Mouse (Mus musculus): Measurements from ENCODE around the gene Pop5.
A peak's percentile ranks its signal among the peaks of the same experiment; 100 is the strongest.

Pop5 gene

DNA sequence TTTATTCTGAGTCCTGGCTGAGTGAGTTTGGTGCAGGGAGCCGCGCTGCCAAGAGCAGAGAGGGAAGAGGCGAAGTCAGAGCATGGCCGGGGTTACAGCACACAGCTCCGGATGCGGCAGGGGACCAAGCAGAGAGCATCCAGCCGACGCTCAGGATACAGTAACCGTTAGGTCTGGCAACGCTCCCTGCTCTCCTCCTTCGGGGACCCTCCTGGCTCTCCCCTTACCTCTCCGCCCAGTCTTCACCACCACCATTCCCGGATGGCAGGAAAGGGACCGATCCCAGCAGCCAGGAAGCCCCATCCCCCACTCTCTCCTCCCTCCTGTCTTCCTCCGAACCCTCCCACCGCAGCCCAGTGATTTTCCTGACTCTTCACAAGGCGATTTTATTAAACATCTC lies 20.8 kb upstream of the Pop5 start:
- DNase-seq (ENCODE audit: extremely low spot score, low spot score): peak; percentile 67

- DNase-seq (ENCODE audit: extremely low spot score, low spot score): peak; percentile 43
Measured at GRCm38 (mm10) chr5:115215273-115216185, 20.1 kb upstream of the Pop5 start.

DNA sequence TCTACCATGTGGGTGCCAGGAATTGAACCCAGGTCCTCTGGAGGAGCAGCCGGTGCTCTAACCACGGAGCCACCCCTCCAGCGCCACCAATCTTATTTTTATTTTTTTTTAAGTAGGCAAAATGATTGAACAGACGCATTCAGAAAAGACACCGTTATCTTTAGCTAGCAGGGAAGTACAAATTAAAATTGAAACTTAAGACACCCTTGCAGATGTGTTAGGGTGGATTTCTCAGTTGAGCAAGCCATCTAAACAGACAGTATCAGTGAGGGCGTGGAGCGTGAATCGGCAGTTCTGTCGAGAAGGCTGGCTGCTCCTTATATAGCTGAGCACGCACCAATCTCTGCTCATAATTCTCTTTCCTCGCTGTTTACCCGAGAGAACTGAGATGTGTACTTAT lies 17.6 kb upstream of the Pop5 start:
- no peak for DNase-seq (ENCODE audit: extremely low spot score, low spot score)

DNA sequence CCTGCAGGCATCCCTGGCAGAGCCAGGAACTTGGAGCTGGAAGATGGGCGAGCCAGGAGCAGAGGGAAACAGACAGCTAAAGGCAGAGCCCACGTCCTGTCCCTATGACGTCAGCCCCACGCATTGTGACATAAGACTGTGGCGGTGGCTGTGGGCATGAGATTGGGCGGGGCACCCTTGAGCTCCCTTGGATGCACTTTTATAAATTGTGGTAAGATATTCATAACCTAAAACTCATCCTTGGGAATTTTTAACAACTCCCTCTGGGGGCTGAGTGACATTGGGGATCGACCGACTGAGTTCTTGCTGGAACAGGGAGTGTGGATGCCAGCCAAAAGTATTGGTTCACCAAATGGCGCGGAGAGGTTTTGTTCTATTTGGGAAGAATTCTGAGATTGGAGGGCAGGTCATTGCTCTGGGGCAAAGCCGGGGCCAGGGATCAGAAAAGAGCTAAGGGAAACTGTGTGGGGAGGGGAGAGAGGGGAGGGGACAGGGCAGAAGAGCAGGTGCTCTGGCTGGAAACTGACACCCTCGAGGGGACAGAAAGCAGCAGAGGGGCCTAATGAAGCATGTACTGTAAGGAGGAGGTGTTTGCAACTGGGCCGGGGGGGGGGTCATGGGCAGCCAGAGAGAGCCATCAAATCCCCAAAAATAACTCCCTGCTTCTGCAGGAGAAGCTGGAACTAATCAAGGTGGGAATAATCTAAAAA lies 14.6 kb upstream of the Pop5 start:
- no peak for DNase-seq (ENCODE audit: extremely low spot score, low spot score)

DNA sequence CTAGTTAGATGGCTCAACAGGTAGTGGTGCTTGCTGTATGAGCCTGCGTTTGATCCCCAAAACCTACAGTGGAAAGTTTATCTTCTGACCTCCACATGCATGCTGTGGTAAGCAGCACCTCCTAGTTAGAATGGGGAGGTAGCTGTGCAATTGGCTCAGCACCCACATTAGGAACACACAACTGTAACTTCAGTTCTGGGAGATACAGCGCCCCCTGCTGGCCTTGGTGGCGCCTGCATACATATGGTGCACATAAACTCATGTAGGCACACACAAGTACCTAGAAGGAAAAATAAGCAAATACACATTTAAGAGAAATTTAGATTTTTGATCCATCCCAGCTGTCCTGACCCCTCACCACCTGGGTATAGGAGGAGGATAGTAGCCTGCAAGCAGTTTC lies 13.2 kb upstream of the Pop5 start:
- DNase-seq (ENCODE audit: extremely low spot score, low spot score): no peak

- DNase-seq (ENCODE audit: extremely low spot score, low spot score): no peak
Measured at GRCm38 (mm10) chr5:115230830-115231551, 4.6 kb upstream of the Pop5 start.

- DNase-seq (ENCODE audit: extremely low spot score, low spot score): no peak
Measured at GRCm38 (mm10) chr5:115231552-115232120, 4.0 kb upstream of the Pop5 start.

GRCm38 (mm10) chr5:115232516-115232915 lies 3.1 kb upstream of the Pop5 start:
- no peak for DNase-seq (ENCODE audit: extremely low spot score, low spot score)

- no peak for DNase-seq (ENCODE audit: extremely low spot score, low spot score)
Measured at GRCm38 (mm10) chr5:115233031-115233780, 2.4 kb upstream of the Pop5 start.

DNA sequence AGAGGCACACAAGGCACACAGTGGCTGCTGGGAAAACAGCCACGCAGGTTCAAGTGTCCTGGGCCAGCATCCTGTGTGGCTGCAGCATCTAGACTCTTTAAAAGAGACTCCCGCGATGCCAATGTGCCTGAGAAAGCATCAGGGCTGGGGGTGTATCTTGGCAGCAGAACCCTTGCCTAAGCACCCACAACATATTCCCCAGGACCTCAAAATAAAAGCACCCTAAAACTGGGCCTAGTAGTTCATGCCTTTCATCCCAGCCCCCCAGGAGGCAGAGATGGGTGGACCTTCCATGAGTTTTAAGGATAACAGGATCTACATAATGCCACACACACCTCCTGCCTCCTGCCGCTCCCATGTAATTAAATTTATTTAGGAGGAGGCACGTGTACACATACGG lies 1.1 kb upstream of the Pop5 start:
- no peak for DNase-seq (ENCODE audit: extremely low spot score, low spot score)

DNA sequence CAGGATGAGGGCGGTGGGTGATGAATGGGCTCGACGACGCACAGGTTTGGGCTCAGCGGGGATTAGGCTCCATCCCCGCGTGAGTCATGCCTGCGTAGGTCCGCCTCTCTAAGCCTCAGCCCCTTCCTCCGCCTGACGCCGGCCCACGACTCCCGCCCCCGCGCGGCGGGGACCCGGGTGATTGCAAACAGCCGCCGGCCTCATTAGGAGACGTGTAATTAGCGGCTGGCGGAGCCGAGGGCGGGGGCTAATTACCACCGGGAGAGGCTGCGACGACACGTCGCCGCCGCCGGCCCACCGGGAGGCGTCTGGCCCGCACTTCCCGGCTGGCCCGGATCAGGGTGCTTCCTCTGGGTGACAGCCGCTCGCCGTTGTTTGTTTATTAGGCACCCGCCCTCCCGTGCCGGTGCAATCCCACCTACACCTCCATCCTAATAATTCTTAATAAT lies 289 bp upstream of the Pop5 start:
- no peak for DNase-seq (ENCODE audit: extremely low spot score, low spot score)

DNA sequence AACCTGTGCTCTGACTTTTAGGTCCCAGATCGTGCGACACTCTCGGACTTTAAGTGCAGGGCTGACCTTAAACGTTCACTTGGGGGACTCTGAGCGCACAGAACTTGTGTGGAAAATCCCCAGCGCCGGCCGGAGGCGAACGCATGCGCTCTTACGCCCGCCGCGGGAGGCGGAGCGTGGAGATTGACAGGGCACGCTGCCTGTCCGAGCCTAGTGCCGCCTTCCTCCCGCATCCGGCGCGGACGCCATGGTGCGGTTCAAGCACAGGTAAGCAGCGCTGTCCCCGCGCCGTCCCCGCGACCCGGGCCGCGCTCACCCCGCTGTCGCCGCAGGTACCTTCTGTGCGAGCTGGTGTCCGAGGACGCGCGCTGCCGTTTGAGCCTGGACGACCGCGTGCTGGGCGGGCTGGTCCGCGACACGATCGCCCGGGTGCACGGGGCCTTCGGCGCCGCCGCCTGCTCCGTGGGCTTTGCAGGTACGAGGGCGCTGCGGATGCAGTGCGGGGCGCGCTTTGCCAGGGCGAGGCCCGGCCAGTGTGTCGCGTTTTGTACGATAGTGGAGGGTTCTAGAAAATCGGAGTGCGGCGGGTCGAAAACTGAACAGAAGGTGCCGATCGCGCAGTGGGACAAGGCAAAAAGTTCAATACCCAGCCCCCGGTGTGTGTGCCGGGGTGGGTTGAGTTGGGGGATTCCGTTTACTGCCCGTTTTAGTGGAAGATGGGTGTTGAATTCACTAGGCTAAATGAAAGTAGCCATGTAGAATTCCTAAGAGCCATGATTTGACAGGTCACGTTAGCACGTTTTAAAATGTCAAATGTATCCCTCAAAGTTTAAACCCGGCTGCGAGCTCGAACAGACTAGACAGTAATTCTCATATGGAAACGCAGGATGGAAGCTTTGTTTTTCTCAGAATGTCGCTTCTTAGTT lies 2.4 kb downstream of the Pop5 start:
- peak; percentile 89 for DNase-seq (ENCODE audit: extremely low spot score, low spot score)

DNA sequence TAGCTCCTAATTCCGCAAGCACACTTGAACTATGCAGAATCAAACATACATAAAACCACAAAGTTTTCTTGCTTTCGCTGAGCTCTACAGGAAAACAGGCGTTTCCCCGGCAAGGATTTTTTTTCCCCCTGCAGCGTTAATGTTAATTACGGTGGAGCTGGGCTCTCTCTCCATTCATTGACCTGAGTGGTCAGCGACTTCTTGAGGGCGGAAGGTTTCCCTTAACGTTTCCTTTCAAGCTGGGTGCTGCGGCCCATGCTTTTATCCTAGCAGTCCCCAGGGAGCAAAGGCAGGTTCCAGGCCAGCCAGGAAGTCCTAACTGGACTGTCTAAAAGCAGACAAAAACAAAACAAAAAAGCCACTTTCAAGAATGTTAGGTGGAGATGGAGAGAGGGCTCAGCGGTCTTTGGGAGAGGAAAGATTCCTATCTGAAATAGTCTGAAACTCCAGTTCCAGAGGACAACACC lies 3.1 kb downstream of the Pop5 start:
- peak; percentile 29 for DNase-seq (ENCODE audit: extremely low spot score, low spot score)

- DNase-seq (ENCODE audit: extremely low spot score, low spot score): no peak
Measured at GRCm38 (mm10) chr5:115240191-115240590, 4.6 kb downstream of the Pop5 start.

DNA sequence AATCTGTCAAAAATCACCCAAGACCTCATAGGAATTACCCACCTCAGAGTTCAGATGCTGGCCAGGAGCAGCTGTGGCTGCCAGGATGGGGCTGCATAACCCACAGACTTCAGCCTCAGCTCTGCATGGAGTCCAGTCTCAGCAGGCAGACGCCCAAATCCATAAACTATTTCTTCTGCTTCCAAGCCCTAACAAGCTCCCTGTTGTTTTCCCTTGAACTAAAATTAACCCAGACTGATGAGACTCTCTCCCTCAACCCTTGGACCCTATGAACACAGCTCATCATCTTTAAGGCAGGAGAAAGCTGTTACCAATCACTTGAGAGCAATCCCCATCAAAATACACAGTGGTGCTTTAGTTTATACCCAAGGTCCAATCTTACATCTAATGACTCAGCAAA lies 19.8 kb downstream of the Pop5 start:
- DNase-seq (ENCODE audit: extremely low spot score, low spot score): no peak

- DNase-seq (ENCODE audit: extremely low spot score, low spot score): no peak
Measured at GRCm38 (mm10) chr5:115256909-115257546, 21.4 kb downstream of the Pop5 start.

DNA sequence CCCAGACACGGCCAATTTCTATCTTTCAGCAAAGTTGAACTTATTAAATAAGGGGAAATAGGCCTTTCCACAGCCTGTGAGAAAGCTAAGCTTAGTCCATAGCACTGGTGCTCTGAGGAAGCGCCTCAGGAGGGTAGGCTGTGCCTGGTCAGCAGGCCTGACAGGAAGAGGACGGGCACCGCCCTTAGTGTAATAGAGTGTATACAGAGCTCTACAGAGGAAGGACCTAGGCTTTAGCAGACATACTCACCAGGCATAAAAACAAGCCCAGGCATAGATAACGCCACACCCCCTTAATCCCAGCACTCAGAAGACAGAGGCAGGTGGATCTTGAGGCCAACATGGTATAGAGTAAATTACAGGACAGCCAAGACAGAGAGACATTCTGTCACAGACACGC lies 24.7 kb downstream of the Pop5 start:
- no peak for DNase-seq (ENCODE audit: extremely low spot score, low spot score)

GRCm38 (mm10) chr5:115261141-115261540 lies 25.5 kb downstream of the Pop5 start:
- no peak for DNase-seq (ENCODE audit: extremely low spot score, low spot score)

- DNase-seq (ENCODE audit: extremely low spot score, low spot score): no peak
Measured at GRCm38 (mm10) chr5:115261880-115262279, 26.2 kb downstream of the Pop5 start.

Measured in neural tube, embryonic 10.5 days (tissue).